Mouse (Mus musculus) urinary bladder, postnatal 14 days (tissue): ENCODE results near the gene Gm29776.

Experiments used
- DNase-seq: peaks from one replicate; pipeline ENCODE4 v3.0.0; 2021; ENCODE audit warnings: low spot score

Gm29776 gene

DNA sequence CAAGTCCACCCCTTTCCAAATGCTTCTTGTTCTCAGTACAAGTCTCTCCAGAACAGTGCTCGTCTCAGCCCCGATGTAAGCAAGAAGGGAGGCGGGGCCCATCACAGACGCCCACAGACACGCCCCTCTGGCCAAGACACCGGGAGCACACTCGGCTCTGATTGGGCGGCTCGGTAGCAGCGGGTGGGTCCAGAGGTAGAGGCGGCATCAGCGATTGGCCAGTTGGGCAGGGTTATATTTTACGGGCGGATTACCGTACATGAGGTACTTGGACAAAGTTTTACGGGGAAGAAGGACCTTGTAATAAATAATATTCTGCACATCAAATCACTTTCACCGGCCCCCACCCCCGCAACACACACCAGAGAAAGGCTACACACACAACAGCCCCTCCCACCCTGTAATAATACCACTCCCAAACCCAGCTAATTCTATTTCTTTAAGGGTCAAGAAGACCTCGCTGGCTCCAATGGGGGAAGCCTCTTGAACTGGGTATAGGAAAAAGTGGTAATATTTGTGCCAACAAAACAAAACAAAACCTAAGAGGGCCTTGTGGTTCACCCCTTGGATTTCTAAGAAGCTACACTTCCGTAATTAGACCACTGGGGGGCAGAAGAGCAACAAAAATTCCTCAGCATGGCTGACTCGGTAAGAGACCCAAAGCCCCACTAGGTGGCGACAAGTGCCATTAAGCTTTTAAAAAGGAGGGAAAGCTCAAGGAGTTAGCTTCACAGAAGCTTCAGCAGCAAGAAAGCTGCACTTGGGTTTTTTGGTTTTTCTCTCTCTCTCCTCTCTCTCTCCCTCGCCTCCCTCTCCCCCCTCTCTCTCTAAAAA lies 47.8 kb downstream of the Gm29776 start:
- peak; percentile 89 for DNase-seq

- no peak for DNase-seq
Observed at GRCm38 (mm10) chr14:54647900-54648299, 50.7 kb downstream of the Gm29776 start.

- no peak for DNase-seq
Observed at GRCm38 (mm10) chr14:54646898-54647636, 51.6 kb downstream of the Gm29776 start.

- no peak for DNase-seq
Observed at GRCm38 (mm10) chr14:54646455-54646854, 52.2 kb downstream of the Gm29776 start.

DNA sequence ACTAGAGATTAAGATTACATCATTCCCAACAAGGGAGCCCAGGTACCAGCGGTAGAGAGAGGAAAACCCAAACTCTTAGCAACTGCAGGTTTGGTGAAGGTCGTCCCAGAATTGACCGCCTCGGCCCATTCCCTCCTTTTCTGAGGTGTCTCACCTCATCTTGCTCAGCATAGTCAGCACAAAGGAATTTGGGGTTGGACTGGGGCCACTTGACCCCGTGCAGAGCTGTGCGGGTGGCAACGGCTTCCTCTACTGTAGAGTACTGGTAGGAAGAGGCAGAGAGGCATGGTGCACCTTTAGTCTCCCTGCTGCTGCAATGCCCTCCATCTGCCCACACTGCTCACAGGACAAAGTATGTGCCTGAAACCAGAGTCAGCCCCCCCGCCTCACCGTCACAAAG lies 54.3 kb downstream of the Gm29776 start:
- DNase-seq = peak; percentile 31

GRCm38 (mm10) chr14:54643011-54643410 lies 55.6 kb downstream of the Gm29776 start:
- DNase-seq = no peak
